Mouse (Mus musculus) gastrocnemius, adult 2 months (tissue): ENCODE data around the gene Rngtt. TPM values are rescaled to one million over a fixed set of nuclear protein-coding genes. Genes with fewer than 3 reads are reported as not detected.

Source experiments
- DNase-seq: peaks from one replicate; pipeline ENCODE4 v3.0.0; 2022
- H3K27ac ChIP-seq: fragments of 200-600 bp; 2 replicates; pipeline ENCODE4 v1.8.1; 2022; ENCODE audit warnings: mild to moderate bottlenecking
- H3K4me3 ChIP-seq: fragments of 200-600 bp; 2 replicates; pipeline ENCODE4 v1.8.1; 2022; ENCODE audit warnings: mild to moderate bottlenecking, moderate library complexity
- CTCF ChIP-seq: fragments of 200-600 bp; IDR thresholded peaks from 2 replicates; pipeline ENCODE4 v1.8.1; 2022; ENCODE audit warnings: antibody characterized with exemption, mild to moderate bottlenecking, moderate library complexity
- intact Hi-C: fragments of 180-260 bp; cut with DNase I; formaldehyde crosslinking; loops from one replicate; pipeline ENCODE4 v1.15.1; 2025
- total RNA-seq, 2 experiments: library from RNA; stranded (reverse); gene quantifications; 2 replicates each; pipeline ENCODE4 v1.2.3; 2021

The Rngtt gene
- total RNA-seq, 2 experiments from 2014 or later, result 7.1 to 10.0 TPM

DNA sequence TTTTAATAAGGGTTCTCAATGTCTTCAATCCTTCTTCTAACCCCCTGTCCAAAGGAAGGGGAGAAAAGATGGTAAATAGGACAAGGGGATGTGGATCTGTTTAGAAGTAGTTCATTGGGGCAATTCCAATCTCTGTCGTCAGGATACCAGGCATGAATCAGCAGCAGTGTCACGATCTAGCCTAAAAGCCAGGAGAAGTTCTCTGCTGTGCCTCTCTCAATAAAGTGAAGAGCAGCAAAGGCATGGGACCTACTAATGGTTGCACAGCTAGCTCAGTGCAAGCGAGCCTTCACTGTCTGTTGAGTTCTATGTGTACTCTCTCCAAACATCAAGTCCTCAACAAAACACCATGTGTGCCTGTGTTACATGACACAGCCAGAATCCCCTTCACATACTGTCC, 158.0 kb downstream of the Rngtt start:
- no peak overlapping the region for H3K27ac ChIP-seq
- no peak for TF ChIP-seq CTCF
- intact Hi-C loops, result no loop called here
- H3K4me3 ChIP-seq, result no peak overlapping the region
- no peak for DNase-seq

DNA sequence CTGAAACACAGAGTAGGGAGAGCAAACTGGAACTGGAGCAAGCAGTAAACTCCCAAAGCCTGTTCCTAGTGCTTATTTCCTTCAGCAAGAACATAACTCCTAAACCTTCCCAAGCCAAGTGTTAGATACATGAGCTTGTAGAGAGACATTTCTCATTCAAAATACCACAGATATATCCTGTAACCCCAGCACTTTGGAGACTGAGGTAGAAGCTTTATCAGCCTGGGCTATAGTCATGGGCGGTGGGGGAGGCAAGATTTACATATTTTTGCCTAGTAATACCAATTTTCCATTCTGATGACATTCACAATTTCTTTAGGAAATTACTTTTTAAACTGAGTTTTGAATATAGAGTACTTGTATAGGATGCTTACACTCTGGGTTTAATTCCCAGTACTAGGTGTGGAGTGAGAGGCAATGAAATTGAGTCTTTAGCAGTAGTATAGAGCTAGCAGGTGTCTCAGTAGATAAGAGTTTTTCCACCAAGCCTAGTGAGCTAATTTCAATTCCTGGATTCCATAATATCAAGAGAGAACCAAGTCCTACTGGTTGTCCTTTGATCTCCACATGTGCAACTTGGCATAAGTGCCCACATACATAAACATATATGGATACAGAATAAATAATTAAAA, 160.7 kb downstream of the Rngtt start:
- TF ChIP-seq CTCF, result no peak
- H3K27ac ChIP-seq, result no peak overlapping the region
- DNase-seq, result no peak
- intact Hi-C loops, result no loop called here
- no peak overlapping the region for H3K4me3 ChIP-seq

DNA sequence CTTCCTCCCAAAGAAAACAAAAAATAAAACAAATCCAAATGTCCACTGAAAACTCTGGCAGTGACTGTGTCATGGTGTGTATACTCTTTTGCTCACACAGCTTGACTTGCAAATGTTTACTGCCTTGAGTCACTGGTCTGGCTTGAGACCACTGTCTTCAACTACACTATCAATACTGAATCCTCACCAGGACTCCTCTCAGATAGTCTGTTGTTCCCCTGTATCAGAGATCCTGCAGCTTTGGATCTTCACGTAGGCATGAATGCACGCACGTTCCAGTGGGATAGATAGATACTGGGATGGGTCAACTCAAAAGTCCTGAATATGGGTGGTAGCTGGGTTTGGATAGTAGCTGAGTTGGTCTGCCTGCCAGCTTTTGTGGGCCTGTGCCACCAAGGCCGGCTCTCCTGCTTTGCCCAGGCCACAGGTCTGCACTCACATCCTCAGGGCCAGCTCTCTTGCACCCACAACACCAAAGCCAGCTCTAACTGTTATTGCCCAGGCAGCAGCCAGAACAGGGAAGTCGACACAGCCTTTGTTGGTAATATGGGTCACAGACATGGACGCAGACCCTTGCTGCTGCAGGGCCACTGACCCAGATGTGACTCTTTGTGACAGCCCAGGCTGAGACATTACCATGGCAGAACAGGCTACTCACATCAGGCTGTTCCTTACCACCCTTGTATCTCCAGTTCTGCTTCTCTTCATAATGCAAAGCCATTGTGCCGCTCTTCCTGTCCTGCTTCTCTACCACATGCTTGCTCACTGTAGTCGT, 168.1 kb downstream of the Rngtt start:
- Histone ChIP-seq H3K4me3 (no peak overlapping the region), H3K27ac (no peak overlapping the region)
- intact Hi-C loops, result no loop called here
- no peak for DNase-seq
- no peak for TF ChIP-seq CTCF

DNA sequence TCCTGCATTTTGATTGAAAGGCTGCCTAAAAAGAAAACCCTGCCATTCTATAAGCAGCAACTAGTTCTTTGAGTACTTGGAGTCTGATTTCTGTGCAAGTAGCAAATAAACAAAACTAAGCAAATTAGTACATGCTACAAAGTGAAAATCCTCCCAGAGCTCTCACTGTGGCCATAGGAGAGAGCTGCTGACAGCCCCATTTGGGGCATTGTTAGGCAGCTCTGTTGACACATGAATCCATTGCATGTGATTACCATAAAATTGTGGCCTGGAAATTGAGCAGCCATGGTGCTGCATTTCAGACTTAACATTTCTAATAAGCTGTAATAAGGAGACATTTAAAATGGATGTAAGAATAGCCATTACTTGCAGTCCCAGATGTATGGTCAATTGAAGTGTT, 171.6 kb downstream of the Rngtt start:
- no peak for DNase-seq
- no peak for TF ChIP-seq CTCF
- H3K4me3 ChIP-seq, result no peak overlapping the region
- no peak overlapping the region for H3K27ac ChIP-seq
- intact Hi-C loops, result no loop called here

DNA sequence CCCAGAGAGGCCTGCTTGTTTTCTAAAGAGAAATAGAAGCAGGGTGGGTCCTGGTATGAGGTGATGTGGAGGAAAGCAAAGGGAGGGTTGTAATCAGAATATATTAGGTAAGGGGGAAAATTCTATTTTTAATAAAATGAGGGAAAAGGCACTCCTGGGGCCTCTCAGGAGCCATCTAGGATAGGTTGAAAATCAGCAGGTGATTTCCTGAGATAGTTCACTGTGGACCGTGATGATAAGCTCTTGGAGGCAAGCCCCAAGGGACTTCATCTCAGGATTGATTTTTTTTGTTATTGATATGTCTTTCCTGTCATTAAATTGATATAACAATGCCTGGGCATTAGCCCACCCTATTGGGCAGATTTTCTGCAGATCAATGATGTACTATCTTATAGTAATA, 175.9 kb downstream of the Rngtt start:
- DNase-seq, result no peak
- TF ChIP-seq CTCF, result no peak
- Histone ChIP-seq H3K4me3 (no peak overlapping the region), H3K27ac (no peak overlapping the region)
- intact Hi-C loops, result no loop called here

DNA sequence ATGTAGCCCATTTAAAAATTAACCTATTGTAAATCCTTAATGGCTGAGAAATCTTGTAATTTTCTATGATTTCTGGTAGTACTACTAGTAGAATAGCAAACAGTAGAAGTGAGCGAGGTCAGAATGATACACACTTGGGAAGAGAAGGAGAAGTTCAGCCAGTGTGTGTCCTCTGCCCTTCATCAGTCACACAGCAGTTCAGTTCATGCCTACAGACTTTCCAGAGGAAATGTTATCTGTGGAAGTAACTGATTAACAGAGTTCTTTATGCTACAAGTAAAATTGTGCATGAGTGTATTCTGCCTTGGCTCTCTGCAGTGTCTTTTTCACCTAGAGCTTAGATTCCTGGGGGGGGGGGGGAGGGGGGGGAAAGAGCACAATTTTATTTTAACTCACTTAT, 181.0 kb downstream of the Rngtt start:
- DNase-seq, result no peak
- no peak for TF ChIP-seq CTCF
- Histone ChIP-seq H3K27ac (no peak overlapping the region), H3K4me3 (no peak overlapping the region)
- intact Hi-C loops, result no loop called here

DNA sequence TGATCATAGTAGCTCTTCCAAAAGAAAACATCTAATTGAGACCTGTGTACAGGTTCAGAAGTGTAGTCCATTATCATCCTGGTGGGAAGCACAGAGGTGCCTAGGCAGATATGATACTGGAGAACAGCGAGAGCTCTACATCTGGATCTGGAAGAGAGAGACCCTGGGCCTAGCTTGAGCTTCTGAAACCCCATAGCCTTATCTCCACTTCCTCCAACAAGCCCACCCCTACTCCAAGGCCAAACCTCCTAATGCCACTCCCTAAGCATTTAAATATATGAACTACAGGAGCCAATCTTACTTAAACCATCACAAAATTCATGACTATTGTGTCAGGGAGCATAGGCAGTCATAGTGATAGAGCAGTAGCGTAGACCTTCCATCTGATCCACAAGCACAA, 184.3 kb downstream of the Rngtt start:
- intact Hi-C loops, result no loop called here
- Histone ChIP-seq H3K4me3 (no peak overlapping the region), H3K27ac (no peak overlapping the region)
- no peak for TF ChIP-seq CTCF
- DNase-seq, result no peak

DNA sequence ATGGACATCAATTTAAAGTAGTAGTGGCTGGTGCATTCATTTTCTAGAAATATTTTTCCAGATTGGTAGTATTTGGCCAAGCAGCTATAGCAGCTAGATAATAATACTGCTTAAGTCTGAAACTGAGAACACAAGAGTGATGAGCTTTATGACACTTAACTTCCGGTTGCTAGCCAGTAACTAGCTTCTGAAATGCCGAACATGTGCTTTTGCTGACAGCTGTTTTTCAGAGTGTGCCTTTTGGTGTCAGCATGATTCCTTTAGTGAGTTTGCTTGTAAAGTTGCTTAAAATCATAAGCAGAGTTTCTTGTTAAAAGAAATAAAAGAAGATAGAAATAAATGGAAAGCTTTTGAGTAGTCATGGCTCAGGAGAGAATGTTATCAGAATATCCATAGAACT, 186.9 kb downstream of the Rngtt start:
- no peak for TF ChIP-seq CTCF
- DNase-seq, result no peak
- intact Hi-C loops, result no loop called here
- H3K27ac ChIP-seq, result peak overlapping the region; percentile 24; the same call in 1 of the 2 replicates
- H3K4me3 ChIP-seq, result no peak overlapping the region

DNA sequence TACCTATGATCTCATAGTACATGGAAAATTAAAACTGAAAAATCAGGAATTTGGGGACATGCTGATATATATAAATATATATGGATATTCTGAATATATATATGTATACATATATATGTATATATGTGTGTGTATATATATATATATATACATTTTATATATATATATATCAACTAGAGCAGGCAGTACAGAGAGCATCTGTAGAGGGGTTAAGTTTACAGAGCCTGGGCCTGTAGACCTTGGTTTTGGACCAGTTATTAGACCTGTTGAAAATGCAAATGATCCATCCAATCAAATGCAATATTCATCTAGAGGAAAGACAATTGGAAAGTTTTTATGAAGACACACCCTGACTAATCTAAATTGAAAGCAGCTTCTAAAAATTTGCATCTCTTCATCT, 187.5 kb downstream of the Rngtt start:
- H3K27ac ChIP-seq, result no peak overlapping the region
- no peak overlapping the region for H3K4me3 ChIP-seq
- DNase-seq, result no peak
- no peak for TF ChIP-seq CTCF
- intact Hi-C loops, result no loop called here

DNA sequence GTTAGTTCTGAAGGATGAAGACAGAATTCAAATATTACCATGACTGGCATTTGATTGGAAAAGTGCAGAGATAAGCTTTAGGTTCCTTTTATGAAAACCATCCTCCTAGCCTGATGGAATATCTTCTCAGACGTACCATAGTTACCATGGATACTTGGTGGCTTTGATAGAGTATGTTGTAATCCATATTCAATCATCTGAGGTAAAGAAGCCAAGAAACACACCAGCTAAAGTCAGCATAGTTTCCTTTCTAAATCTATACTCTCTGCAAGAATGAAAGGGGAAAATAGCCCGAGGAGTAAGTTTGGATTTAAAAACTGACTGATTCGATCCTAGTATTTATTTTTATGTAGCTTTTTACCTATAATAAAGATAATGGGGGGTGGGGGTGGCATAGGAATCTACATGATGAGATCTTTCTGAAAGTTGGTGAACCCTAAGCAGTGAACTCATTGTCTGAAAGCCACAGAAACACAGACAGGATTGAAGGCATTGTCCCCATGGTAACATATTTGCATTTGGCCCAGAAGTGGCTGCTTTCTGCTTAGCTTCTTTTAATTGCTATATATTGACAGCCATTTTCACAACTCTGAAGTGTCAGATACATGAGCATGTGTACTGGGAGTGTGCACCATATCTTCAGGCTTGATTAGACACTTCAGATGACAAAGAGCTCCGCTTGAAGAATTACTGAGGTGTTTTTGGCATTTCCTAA, 188.2 kb downstream of the Rngtt start:
- intact Hi-C loops, result no loop called here
- no peak for TF ChIP-seq CTCF
- Histone ChIP-seq H3K27ac (no peak overlapping the region), H3K4me3 (no peak overlapping the region)
- no peak for DNase-seq

DNA sequence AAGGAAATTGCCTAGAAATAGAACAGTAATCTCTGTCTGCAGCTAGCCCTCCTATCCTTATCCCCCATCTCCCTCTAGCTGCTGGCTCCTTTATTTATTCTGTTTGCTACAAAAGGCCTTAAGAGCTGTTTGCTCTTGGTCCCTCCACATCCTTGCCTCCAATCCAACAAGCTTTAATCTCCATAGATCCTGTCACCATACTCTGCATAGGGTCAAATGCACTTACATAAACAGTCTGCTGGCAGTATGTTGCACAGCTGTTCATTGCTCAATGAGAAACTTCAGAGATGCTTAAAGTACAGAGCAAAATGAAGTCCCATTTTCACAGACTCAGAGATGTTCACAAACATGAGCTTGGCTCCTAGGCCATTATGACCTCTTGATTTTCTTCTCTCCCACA, 196.5 kb downstream of the Rngtt start:
- no peak overlapping the region for H3K4me3 ChIP-seq
- intact Hi-C loops, result no loop called here
- H3K27ac ChIP-seq, result no peak overlapping the region
- no peak for DNase-seq
- TF ChIP-seq CTCF, result no peak

DNA sequence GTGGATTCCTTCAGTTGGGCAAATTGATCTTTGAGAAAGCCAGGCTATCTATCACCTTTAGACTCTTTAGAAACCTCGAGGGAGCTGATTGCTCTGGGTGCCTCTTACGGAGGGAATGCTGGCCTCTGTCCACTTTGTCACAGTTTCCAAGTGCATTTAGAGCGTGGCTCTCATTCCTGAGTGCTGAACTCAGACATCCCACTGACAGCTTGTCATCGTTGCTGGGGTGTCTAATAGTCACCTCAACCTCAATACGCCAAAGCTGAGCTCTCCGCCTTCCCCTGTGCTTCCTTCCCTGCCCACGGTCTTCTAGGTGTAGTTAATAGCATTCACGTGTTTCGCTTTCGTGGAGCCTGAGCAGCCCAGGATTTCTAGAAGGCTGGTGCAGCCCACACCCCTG, 200.4 kb downstream of the Rngtt start:
- intact Hi-C loops, result no loop called here
- H3K27ac ChIP-seq, result no peak overlapping the region
- no peak overlapping the region for H3K4me3 ChIP-seq
- no peak for DNase-seq
- no peak for TF ChIP-seq CTCF

DNA sequence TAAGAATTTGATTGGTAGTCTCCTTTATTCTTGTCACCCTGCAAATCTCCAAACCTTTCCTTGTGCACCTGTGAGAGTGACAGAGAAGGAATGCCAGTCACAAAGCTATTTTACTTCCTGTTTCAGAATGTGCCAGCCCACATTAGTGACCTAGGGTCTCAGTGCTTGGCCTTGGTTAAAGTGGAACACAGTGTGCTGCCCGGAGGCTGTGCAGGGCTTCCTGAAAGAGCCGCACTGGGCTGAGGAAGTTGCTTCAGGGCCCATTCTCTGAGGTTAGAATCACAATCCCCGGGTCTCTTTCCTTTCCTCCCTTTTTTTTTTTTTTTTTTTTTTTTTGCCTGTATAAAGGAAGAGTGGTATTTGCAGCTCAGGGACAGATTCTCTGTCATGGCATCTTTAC, 203.3 kb downstream of the Rngtt start:
- H3K27ac ChIP-seq, result no peak overlapping the region
- no peak overlapping the region for H3K4me3 ChIP-seq
- TF ChIP-seq CTCF, result no peak
- intact Hi-C loops, result no loop called here
- no peak for DNase-seq
